Mouse (Mus musculus): Measurements from ENCODE around the gene Pigq. TPM values are rescaled to one million over a fixed set of nuclear protein-coding genes. Genes with fewer than 3 reads are reported as not detected.

The Pigq gene
- polyA plus RNA-seq, 1 experiment = 296 TPM

DNA sequence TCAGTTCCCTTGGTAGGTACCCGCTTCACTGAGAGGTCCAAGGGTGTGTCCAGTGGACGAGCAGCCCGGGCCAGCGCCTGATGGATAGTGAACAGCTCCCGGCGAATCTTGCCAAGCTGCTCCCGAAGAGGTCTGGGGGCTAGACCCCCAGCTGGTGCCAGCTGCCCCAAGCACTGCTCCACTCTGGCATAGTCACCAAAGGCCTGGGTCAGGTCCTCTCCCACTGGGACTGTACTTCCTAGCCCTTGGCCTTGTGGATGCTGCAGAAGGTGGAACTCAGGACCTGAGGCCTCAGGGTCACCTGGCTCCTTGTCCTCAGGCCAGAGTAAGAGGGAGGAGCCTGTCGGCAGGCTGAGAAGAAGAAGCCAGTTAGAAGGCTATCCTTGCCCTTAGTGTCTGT lies 2.2 kb upstream of the Pigq start:
- no peak overlapping the region for H3K4me3 ChIP-seq (replicated peaks; ENCODE audit: control insufficient read depth, low read depth, low read length)
- 90% methylated on average over 8 of the region's 8 CpGs for WGBS
- TF ChIP-seq POLR2A (IDR thresholded peaks at IDR 0.05; ENCODE audit: borderline replicate concordance, control insufficient read depth, low read depth, low read length) (no peak), CTCF (IDR thresholded peaks at IDR 0.05; ENCODE audit: control insufficient read depth, insufficient read depth, low read length) (no peak)
- peaks cover 4% of the 10 kb centered on the region; the same call in 1 of the 2 replicates for H3K4me1 ChIP-seq (ENCODE audit: control insufficient read depth, insufficient read depth, low read length)
- H3K27ac ChIP-seq (ENCODE audit: control insufficient read depth, insufficient read depth, low read depth, low read length, poor library complexity) = peak overlapping the region; percentile 12

DNA sequence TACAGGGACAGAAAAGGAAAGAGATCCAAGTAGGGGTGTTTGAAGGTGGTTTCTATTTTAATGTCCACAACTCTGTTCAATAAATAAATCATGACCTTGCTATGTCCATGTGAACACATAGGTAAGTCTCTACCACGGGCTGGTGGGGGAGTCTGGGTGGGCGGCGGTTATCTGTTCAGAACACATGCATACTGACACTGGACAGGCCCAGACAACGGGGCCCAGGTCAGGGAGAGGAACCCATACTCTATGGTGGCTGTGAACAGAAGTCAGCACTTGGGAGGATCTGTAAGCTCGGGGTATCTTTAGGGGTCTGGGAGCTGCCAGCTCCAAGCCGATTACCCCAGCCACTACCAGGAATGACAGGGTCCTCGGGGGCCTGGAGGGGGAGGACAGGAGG lies 1.6 kb upstream of the Pigq start:
- peak overlapping the region; percentile 12 for H3K27ac ChIP-seq (ENCODE audit: control insufficient read depth, insufficient read depth, low read depth, low read length, poor library complexity)
- no peak overlapping the region for H3K4me3 ChIP-seq (replicated peaks; ENCODE audit: control insufficient read depth, low read depth, low read length)
- H3K4me1 ChIP-seq (ENCODE audit: control insufficient read depth, insufficient read depth, low read length) = peaks cover 4% of the 10 kb centered on the region; the same call in 1 of the 2 replicates
- TF ChIP-seq POLR2A (IDR thresholded peaks at IDR 0.05; ENCODE audit: borderline replicate concordance, control insufficient read depth, low read depth, low read length) = no peak
- no peak for TF ChIP-seq CTCF (IDR thresholded peaks at IDR 0.05; ENCODE audit: control insufficient read depth, insufficient read depth, low read length)
- WGBS = 77% methylated on average over 7 of the region's 7 CpGs

DNA sequence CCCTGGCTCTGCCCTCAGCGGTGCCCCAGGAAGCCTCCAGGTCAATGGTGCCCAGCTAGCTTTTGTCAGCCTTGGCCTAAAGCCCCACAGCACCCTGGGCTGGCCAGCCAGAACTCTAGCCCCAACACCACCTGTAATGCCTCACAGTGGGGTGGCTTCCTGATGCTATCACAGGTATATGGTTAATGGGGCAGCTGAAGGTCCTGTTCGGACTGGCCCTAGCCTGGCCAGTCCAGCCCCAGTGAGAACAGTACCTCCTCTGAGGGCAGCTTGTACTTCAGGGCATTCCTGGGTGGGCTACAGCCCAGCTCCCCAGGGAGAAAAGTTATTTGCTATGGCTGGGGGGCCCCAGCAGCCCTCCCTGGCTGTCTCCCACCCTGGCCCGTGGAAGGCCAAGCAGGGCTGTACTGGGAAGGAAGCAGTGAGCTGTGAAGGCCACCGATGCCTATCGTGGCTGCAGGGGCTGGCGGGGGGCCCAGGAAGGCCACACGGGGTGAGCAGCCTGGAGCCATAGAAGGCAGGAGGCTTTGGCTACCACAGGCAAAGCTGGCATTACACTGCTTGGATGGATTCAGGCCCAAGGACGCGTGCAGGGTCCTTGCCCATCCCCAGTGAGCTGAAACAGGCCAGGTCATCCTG lies 900 bp upstream of the Pigq start:
- 71% methylated on average over 9 of the region's 9 CpGs for WGBS
- Histone ChIP-seq H3K4me1 (ENCODE audit: control insufficient read depth, insufficient read depth, low read length) (peaks cover 4% of the 10 kb centered on the region; the same call in 1 of the 2 replicates), H3K27ac (ENCODE audit: control insufficient read depth, insufficient read depth, low read depth, low read length, poor library complexity) (no peak overlapping the region; the same call in 1 of the 2 replicates), H3K4me3 (replicated peaks; ENCODE audit: control insufficient read depth, low read depth, low read length) (no peak overlapping the region)
- TF ChIP-seq CTCF (IDR thresholded peaks at IDR 0.05; ENCODE audit: control insufficient read depth, insufficient read depth, low read length) (no peak), POLR2A (IDR thresholded peaks at IDR 0.05; ENCODE audit: borderline replicate concordance, control insufficient read depth, low read depth, low read length) (no peak)

DNA sequence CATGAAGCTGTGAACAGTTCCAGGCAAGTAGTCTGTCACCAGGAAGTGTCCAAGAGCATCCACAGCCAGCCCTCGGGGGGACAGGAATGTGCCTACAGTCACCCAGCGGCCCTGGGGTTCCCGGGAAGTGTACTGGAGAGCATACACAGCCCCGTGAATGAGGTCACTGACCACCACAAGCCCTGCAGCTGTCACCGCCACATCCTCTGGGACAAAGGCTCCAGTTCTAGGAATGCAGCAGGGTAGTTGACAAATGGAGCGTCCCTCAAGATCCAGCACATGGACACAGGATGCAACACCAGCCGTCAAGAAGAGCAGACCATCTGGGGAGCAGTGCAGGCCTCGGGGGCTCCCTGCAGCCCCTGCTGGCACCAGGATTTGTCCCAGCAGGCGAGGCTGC lies 967 bp downstream of the Pigq start:
- peak overlapping the region; percentile 12 for H3K4me3 ChIP-seq (replicated peaks; ENCODE audit: control insufficient read depth, low read depth, low read length)
- peaks cover 4% of the 10 kb centered on the region; the same call in 1 of the 2 replicates for H3K4me1 ChIP-seq (ENCODE audit: control insufficient read depth, insufficient read depth, low read length)
- peak overlapping the region; percentile 87 for H3K27ac ChIP-seq (ENCODE audit: control insufficient read depth, insufficient read depth, low read depth, low read length, poor library complexity)
- TF ChIP-seq CTCF (IDR thresholded peaks at IDR 0.05; ENCODE audit: control insufficient read depth, insufficient read depth, low read length) (no peak), POLR2A (IDR thresholded peaks at IDR 0.05; ENCODE audit: borderline replicate concordance, control insufficient read depth, low read depth, low read length) (no peak)
- WGBS = 90% methylated on average over 9 of the region's 9 CpGs

DNA sequence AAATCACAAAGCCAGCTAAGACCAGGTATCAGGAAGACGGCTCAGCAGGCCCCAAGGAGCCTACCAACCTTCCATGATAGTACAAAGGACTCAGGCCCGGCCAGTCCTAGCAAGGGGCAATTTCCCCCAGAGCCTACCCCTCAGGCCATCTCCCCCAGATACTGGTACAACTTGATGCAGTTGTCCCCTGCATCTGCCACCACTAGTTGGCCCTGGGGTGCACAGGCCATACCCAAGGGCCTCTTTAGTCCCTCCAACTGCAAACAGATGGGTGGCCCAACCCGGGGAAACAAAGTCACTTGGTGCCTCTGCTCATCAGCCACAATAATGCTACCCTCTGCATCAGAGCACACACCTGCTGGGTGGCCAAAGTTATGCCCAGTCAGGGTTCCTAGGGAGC lies 1.5 kb downstream of the Pigq start:
- Histone ChIP-seq H3K27ac (ENCODE audit: control insufficient read depth, insufficient read depth, low read depth, low read length, poor library complexity) (peak overlapping the region; percentile 87), H3K4me1 (ENCODE audit: control insufficient read depth, insufficient read depth, low read length) (peaks cover 4% of the 10 kb centered on the region; the same call in 1 of the 2 replicates), H3K4me3 (replicated peaks; ENCODE audit: control insufficient read depth, low read depth, low read length) (no peak overlapping the region)
- WGBS = 57% methylated on average over 3 of the region's 3 CpGs
- no peak; the same call in 1 of the 2 replicates for TF ChIP-seq CTCF (IDR thresholded peaks at IDR 0.05; ENCODE audit: control insufficient read depth, insufficient read depth, low read length)
- TF ChIP-seq POLR2A (IDR thresholded peaks at IDR 0.05; ENCODE audit: borderline replicate concordance, control insufficient read depth, low read depth, low read length) = no peak

DNA sequence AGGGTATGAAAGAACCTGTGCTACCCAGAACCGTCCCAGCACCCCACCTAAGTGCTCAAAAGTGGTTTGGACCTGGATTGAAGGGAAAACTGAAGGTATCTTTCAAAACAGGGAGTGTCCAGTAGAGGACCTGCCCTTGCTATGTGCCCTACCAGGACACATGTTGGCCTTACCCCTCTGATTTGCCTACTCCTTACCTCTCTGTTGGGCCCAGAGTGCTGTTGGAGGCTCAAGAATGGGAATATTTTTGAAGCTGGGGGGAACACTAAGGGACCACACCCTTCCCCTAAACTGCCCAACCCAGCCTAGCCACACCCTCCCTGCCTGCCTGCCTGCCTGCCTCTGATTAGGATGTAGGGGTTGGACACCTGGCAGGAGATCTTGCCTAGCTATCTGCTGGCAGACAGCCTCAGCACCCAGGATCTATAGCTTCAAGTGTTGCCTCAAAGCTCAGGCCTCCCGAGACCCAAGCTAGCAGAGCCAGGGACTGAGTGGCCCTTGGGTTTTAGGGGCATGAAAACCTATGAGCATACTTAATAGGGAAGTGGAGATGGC lies 2.1 kb downstream of the Pigq start:
- peaks cover 4% of the 10 kb centered on the region; the same call in 1 of the 2 replicates for H3K4me1 ChIP-seq (ENCODE audit: control insufficient read depth, insufficient read depth, low read length)
- H3K4me3 ChIP-seq (replicated peaks; ENCODE audit: control insufficient read depth, low read depth, low read length) = peak overlapping the region; percentile 96

DNA sequence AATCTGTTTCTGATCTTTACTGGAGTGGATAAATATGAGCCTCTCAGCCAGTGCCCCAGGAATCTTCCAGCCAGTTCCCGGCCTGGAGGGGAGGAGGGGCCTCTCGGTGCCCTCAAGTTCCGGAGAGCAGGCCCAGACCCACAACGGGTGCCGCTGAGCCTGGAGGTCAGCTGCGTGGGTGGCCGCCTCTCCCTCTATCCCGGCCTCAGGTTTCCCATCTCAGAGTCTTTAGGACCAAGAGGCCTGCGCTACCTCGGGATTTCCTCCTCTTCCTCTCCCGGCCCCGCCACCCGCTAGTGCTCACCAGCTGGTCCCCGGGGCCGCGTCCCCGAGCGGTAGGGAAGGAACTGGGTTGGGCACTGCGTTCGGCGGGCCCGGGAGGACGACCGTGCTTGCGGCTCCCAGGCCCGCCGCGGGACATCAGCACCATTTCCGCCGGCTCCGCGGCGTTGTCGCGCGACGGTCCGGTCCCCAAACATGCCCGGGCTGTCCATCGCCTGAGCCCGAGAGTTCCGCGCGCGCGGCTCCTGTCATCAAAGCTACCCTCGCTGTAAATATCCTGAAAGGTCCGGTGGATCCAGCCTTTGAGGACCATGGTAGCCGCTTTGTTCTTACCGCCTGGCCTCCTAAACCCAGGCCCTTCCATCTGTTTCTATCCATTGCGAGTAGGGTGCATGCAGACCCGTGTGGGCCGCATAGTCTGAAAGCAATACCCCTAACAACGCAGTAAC lies 3.1 kb downstream of the Pigq start:
- H3K27ac ChIP-seq (ENCODE audit: control insufficient read depth, insufficient read depth, low read depth, low read length, poor library complexity) = peak overlapping the region; percentile 86
- TF ChIP-seq CTCF (IDR thresholded peaks at IDR 0.05; ENCODE audit: control insufficient read depth, insufficient read depth, low read length) = no peak
- peak; percentile 58; the same call in 1 of the 2 replicates for TF ChIP-seq POLR2A (IDR thresholded peaks at IDR 0.05; ENCODE audit: borderline replicate concordance, control insufficient read depth, low read depth, low read length)
- 3% methylated on average over 54 of the region's 54 CpGs for WGBS
- H3K4me1 ChIP-seq (ENCODE audit: control insufficient read depth, insufficient read depth, low read length) = peaks cover 4% of the 10 kb centered on the region; the same call in 1 of the 2 replicates
- H3K4me3 ChIP-seq (replicated peaks; ENCODE audit: control insufficient read depth, low read depth, low read length) = peak overlapping the region; percentile 96

More for the DNA sequence above, 2.1 kb downstream of the Pigq start:
- WGBS = 70% methylated on average over 2 of the region's 2 CpGs
- TF ChIP-seq CTCF (IDR thresholded peaks at IDR 0.05; ENCODE audit: control insufficient read depth, insufficient read depth, low read length) (no peak), POLR2A (IDR thresholded peaks at IDR 0.05; ENCODE audit: borderline replicate concordance, control insufficient read depth, low read depth, low read length) (no peak)
- peak overlapping the region; percentile 87 for H3K27ac ChIP-seq (ENCODE audit: control insufficient read depth, insufficient read depth, low read depth, low read length, poor library complexity)

DNA sequence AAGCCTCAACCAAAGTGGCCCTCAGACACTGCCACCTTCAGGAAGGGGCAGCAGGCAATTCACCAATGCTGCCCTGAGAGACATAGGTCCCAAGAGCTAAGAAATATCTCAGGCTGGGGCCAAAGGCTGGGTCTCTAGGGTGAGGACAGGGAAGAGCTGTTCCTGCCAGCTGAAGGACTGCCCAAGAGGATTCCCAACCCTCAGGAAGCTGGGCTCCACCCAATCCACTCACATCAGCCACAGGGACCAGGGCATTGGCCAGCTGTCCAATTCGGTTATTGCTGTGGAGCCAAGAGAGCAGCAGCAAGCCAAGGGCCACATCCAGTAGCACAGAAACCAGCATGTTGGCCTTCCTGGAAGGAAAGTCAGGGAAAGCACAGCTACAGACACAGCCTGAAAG lies 10.2 kb downstream of the Pigq start:
- 94% methylated on average over 1 of the region's 1 CpGs for WGBS
- no peak overlapping the region for H3K4me3 ChIP-seq (replicated peaks; ENCODE audit: control insufficient read depth, low read depth, low read length)
- no peak overlapping the region for H3K27ac ChIP-seq (ENCODE audit: control insufficient read depth, insufficient read depth, low read depth, low read length, poor library complexity)
- H3K4me1 ChIP-seq (ENCODE audit: control insufficient read depth, insufficient read depth, low read length) = no peaks in the 10 kb centered on the region; the same call in 1 of the 2 replicates
- TF ChIP-seq CTCF (IDR thresholded peaks at IDR 0.05; ENCODE audit: control insufficient read depth, insufficient read depth, low read length) (no peak), POLR2A (IDR thresholded peaks at IDR 0.05; ENCODE audit: borderline replicate concordance, control insufficient read depth, low read depth, low read length) (no peak)
